Mouse (Mus musculus): ENCODE measurements around the gene Aqp9.

The Aqp9 gene

DNA sequence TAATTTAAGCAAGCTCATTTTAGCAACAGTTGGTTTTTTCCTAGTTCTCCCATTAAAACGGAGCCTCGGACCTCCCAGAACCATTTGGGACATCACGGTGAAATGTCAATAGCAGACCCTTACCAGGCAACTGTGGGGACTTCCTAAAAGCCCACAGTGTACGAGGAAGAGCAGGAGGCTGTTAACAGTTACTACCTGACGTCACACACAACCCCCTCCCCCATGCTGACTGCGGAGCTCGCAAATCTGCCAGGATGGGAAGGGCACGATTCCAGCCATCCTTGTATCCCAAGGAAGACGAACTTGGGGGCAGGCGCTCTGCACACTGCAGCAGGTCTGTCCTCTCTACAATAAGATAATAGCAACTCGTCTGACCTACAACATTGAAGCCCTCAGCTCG is at the start of gene Aqp9:
TSS of gene Aqp9 (minus strand) at position 172 of the 400 bp plus-strand sequence.
- DNase-seq: peak; percentile 6

DNA sequence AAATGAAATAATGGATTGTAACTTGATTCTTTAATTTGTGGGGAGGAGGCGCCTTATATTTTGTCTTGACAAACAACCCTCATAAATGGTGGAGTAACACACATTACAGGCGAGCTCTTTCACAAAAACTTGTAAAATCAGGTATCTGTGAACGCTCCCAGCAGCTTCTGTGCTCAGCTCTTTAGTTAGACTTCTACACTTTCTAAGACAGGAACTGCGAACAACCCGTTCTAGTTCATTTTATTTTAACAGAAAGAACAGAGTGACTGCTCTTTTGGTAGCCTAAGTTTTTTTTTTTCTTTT is 49.3 kb upstream of the Aqp9 start:
- no peak for DNase-seq

DNA sequence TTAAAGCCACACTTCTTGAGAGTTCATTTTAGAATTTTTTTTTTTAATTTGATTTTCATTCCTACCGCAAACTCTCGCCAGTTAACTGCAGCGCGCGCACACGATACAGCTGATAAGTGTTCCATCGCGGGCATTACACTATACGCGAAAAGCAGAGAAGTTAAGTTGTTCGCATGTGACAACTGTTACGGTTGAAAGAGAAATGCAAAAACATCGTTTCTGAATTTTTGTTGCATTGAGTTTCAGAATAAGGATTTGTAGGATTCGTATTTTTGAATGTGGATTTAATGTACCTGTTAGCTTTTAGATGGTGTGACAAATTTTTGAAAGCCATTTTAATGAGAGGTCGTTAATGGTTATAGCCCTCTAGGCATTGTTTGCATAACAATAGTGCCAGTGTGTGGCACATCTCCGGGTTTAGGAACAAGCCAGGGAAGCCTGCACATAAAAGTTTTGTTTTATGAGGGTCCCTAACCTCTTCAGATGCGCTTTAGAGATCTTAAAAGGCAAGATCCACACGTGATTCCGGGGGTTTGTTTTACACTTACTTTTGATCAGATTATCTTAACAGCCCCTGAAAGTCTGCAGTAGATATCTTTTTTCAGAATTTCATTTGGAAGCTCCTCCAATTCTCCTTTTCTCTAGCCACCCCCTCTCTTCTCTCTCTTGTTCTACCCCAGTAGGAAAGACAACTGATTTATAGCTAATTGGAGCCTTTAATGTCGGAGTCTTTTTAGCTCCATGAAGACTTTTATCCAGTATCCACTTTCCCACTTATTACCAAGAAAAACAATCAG is 48.7 kb upstream of the Aqp9 start:
- DNase-seq: peak; percentile 66

DNA sequence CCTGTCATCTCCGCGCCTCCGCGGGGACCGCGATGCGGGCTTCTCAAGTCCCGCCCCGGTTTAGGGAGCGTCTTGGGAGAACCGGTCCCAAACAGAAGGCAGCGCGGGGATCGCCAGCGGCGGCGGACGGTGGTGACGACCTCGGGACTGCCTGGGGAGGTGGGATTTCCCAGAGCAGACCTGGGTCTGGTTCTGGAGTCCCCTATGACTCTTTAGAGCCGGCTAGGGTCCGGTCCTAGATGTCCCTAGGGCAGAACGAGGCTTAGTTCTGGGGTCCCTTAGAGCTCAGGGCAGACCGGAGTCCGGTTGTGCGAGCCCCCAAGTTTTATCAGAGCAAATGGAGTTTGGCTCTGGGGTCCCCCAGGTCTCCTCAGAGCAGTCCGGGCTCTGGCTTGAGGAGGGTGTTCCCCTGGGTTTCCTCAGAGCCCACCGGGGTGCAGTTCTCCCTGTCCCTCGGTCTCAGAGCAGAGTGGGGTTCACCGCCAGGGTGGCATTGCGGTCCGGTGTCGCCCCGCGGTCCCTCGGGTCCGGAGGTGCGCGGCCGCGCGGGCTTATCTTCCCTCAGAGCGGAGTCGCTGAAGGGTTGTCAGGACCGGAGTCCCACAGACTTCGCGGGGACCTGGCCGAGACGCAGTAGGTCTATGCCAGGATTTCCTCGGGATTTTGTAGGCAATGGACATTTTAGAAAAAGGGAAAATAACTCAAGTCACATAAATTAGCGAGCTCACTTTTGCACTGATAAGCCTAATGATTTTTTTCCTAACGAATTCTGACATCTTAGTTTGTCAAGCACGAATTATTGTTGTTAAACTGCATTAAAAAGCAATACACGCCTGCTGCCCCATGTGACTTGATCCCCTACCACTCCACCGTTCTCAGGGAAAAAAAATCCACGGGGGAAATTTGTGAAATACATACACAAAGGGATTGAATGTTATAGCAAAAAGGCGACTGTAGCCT is 47.8 kb upstream of the Aqp9 start:
- peak; percentile 59 for DNase-seq

DNA sequence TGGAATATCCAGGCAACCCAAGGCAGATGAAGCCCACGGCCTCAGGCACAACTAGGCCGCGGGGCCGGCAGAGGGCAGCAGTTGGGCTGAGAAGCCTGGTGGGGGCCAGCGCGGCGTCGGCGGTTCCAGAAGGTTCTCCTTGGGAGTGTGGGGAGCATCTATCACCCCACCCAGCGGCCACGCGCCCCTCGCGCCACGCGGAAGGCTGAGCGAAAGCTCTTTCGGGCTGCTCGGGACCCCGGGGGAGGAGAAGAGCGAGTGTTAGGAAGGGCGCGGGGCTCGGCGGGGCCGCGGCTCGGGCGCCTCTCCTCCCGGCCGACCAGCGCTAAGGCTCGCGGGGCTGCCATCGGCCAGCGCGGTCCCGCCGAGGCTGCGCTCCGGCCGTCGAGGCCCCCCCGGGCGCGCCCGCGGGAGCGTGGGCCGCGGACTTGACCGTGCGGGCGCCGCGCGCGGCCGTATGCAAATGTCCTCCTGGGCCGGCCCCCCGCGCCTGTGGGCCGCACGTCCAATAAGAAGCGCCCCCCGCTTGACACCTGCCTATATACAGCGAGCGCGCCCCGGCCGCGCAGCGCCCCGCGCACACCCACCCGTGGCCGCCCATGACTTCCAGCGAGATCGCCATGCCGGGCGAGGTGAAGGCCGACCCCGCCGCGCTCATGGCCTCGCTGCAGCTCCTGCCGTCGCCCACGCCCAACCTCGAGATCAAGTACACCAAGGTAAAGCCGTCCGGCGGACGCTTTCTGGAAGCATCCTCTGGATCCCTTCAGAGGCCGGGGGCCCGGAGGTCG is 47.0 kb upstream of the Aqp9 start, which contains the start of gene Aldh1a2:
TSS of gene Aldh1a2 (plus strand) at position 542 of the 788 bp plus-strand sequence.
- DNase-seq: peak; percentile 75

DNA sequence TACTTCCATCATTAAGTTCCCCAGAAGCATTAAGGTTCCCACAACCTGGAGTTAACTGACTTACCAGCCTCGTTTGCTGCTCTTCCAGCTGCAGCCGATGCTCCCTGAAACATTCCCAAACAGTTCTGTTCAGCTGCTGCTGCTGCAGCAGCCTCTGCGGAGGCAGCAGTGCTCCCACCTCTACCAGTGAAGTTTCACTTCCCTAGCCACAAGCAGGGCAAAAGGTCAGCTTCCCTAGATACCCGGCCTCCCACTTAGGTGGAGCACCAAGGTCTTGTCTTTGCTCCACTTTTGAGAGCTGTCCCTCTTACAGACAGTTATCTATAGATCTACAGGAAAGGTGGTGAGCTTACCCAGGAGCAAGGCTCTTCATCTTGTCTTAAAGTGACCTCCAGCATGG is 45.2 kb upstream of the Aqp9 start:
- DNase-seq: no peak

DNA sequence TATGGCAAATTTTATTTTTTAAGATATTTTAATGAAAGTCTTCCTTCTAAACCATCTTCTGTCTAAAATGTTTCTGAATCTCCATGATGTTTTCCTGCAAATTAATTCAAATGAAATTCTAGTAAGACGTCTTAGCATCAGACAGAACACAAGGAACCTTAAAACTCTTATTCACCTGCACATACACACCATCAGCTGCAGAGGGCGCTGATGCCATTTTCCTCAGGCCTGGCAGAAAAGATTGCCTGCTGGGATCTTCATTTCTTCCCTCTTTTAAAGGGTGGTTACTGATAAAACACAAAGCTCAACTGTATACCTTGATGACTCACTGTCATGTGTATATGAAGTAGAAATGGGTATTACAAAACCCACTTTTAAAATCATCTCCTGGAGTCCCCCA is 42.4 kb upstream of the Aqp9 start:
- DNase-seq: peak; percentile 51

DNA sequence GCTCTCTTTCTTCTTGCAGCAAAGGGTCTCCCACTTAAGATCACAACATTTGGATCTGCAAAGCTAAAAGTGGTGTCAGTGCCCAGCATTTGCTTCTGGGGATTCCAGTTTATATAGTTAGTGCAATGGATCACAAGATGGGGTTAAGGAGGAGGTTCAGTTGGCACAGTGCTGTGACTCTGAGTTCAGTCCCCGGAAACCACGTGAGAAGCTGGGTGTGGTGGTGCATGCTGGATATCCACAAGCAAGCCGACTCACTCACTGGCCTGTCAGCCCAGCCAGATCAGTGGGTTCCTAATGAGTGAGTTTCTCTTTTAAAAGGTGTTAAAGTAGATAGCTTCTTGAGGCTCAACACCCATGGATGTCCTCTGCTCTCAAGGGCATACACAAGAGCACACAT is 40.8 kb upstream of the Aqp9 start:
- DNase-seq: no peak

DNA sequence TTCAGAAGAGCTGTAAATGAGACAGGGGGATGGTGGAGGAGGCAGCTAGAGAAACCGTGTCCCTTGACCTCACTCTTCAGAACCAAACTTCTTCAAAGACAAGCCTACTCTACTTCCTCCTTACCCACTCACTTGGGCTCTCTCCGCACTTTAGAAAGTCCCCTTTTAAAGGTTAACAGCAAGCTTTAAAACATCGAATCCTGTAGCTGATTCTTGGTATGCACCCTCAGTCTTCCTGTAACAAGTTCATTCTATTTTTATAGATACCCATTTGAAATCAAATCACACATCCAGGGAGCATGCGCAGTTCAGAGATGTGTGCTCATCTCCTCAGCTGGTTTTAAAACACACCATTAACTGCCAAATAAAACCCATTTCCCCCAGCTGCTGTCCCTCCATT is 33.8 kb upstream of the Aqp9 start:
- DNase-seq: no peak

DNA sequence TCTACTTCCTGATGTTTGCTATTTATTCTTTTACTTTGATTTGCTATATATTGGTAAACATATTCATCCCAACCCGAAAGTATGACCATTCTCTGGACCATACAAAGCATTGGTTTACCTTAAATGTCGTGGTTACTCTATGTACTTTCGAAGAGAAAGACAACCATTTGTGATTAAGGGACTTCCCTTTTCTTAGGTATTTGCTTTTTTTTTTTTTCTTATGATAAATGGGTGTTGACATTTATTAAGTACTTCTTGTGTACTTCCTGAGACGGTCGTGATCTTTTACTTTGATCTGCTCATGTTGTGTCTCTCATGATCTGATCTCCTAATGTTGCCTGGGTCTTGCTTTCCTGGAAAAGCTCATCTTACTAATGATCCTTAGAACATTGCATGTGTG is 30.3 kb upstream of the Aqp9 start:
- no peak for DNase-seq

DNA sequence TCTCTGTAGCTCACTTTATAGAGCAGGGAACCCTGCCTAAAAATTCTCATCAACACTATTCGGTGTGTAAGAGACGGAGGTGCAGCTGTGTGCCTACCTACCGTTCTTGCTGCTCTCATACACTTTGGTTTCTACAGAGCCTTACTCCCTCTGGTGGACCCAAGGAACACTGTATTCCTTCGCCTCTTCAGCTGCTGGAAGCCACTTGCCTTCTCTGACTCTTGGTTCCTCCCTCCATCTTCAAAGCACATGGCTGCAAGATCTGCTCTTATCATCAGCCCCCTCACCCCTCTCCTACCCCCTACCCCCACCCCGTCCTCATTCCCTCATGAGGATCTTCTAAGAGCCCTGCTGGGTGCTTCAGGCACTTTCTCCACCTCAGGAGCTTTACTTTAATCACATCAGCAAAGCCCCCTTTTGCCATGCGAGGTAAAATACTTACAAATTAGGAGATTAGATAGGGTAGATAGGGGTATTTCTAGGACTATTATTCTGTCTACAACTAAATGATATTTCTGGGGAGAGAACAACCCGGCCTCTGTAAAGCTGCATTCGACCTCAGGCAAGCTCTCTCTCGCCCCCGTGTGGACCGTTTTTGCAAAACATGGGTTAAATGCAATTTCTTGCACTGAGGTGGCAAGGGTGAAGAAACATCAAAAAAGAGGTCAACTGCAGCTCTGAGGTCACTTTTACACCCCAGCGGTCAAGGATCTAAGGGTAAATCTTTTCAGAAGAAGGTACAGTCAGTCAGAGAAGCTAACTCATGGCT is 20.3 kb upstream of the Aqp9 start:
- peak; percentile 78 for DNase-seq

DNA sequence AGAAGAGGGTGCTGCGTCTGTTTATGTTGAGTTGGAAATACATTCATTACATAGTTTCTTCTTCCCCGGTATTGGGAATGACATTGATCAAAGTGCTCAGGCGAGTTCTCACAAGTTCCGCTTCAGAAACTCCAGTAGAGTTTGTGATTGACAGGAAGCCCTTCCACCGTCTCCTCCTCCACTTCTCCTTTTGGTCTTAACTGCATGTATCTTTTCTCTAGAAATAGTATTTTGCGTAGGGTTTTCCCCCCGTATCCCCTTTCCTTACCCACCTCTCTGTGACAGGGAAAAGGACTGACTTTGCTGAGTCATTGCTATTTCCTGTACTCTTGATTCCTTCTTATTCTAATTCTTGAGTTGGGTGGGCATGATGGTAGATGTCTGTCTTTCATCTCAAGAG is 18.9 kb upstream of the Aqp9 start:
- DNase-seq: no peak

DNA sequence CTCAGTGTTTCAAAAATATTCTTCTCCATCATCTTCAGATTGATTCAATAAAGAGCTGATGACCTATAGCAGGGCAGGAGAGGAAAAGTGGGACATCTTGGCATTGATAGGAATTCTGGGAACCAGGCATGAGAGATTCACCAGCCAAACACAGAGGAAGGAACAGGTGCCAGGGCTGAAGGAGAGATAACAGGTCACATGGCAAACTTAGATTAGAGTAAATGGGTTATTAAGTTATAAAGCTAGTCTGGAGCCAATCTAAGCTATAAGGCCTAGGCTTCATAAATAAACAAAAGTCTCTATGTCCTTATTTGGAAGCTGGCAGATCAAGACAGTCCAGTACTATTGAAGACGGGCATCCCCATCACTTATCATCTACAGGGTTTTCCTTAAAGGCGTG is 17.3 kb upstream of the Aqp9 start:
- no peak for DNase-seq

DNA sequence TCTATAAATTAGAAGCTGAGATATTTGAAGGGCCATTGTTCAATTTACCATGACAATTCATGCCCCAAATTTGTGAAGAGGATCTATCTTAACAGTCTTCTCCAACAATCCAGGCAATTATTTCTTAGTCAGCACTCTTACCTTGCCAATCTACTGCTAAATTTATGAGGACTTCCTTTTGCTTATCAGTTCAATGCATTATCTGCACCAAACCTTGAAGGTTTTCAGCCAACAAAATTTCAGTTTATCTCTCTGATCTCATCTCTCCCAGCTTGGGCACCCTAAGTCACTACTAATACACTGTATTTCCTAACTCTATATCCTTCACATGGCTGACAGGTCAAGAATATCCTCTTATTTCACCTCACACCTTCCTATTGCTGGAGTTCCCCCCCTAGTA is 16.8 kb upstream of the Aqp9 start:
- DNase-seq: no peak

DNA sequence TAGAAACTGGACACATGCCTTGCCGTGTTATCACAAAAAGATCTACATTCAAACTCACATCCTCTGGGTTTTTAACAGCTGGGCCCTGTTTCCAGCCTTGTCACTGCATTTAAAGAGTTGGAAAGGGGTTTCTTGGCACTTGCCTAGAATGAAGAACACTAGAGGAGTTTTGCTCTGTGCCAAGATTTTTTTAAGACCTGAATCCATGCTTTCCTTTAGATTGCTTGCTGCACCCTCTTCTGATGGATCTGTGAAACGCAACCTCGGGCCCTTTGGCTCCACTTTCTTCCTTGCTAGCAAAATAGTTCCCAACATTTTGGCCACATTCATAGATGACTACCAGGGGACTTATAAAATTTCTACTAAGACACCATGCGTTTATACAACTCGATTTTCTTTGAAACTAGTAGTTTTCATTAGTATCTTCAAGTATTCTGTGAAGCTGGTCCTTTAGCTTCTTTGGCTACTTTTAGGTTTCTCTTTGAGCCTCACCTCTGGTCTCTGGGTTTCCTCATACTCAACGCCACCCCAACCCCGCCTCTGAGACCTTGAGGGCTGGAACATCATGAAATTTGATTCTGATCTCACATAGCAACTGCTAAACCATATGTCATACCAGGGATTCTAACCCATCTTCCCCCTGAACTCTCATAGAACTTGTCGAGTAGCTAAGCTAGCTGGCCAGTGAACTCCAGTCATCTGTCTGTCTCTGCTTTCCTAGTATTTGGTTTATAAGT is 11.7 kb upstream of the Aqp9 start:
- no peak for DNase-seq

DNA sequence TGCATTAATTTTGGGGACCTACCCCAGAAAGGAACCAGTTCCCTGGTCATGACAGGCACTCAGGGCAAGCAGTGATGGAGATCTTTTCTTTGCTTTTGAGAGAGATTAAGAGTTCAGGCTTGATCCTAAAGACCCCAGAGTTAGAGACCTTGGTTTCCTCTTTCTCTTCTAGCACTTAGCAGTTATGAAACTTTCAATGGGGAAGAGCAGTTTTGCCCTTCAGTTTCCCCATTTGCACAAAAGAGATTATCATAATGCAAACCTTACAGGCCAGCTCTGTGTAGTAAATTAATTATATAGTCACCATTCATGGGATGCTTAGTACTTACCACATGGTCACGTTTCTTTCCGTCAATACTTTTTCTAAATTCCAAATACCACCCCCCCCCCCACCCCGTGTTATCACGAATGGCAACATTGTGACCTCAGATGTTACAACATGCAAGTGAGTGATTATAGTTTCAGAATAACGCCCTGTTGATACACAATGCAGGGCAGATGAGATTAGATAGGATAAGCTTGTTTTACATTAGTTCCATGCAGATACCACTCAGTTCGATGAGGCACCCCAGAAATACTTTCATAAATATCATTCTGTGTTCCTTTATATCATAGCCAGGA is 10.9 kb upstream of the Aqp9 start:
- DNase-seq: no peak

DNA sequence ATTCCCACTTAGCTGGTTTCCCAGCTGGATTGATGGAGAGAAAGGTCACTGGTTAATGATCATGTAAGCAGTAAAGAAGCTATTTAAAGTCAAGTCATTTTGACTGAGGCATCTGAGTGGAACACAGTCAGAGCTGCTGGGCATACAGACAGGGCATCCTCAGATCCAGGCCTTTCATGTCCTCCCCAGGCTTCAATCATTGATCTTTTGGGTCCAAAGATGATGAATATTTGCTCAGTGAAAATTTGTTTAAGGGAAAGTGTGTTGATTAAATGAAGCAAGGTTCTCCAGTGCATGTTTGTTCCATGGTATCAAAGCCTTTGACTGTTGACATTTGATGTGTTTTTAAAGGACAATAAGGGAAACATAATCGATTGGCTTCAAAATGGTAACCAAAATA is 7.2 kb upstream of the Aqp9 start:
- no peak for DNase-seq

DNA sequence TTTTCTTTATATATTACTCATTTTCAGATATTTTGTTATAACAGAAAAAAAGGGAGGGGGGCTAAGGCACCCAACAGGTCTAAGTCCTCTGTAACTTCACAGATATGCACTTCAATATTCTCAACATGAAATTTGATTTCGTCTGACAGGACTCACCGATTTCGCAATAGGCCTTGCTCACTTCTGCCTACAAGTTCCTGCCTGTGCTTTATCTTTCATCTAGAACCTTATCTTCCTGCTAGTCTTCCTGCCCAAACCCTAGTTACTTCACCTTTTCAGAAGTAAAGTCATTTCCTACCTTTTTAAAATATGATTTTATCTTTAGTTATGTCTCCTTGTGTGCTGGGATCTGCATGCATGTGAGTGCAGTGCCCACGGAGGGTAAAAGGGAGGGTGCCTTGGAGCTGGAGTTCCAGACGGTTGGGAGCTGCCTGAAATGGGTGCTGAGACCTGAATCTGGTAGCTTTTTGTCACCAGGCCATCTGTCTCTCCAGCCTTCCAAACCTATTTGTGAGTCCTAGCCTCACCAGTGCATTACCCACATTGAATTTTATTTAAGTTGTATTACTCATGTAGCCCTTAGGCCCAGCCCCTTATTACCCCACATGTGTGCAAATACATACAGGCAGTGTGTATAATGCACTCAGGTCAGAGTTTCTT is 6.0 kb upstream of the Aqp9 start:
- no peak for DNase-seq

DNA sequence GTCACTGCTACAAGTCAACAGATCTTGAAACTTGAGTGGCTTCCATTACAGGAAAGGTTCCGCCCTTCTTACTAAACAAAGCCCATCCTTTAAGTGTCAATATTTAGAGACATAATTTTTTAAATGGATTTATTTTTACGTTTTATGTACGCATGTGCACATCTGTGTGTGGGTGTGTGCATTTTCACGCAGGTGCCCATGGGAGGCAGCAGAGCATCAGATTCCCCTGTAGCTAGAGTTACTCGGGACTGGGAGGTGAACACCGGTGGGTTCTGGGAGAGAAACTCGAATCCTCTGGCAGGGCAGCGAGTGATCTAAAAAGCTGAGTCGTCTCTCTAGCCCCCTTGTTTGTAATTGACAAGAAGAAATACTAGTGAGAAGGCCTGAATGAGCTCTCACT is 5.1 kb upstream of the Aqp9 start:
- no peak for DNase-seq

DNA sequence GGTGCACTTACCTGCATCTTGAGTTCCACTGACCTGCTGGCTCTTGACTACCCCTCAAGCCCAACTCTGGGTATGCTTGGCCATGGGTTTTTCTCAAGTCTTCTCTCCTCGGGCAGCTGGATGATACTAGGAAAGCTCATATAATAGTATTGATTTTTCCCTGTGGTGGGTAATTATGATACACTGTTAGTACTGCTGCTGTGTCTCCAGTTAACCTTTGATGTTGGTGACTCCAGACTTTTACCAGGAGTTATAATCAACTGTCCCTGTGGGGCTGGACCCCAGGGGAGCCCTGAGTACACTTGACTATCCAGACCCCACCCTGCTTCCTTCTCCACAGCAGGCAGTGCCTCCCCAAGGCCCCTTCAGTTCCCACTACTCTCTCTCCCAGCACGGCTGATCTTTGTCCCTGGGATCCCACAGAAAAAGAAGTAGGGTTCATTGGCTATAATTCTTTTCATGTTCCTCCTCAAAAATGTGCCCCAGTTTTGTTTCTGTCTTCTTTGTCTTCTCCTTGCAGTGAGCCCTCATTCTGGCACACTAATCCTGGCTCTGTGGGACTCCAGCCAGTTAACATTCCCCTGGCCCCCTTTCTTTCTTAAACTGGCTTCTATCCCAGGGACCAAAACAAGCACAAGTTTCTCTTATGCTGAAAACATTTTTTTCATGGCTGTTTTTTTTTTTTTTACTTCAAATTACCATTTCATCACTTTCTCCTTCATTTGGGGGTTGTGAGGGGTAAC is 838 bp downstream of the Aqp9 start:
- DNase-seq: no peak
